Mouse (Mus musculus) olfactory bulb, adult 2 months (tissue): ENCODE measurements at regions not wholly inside any gene's neighbourhood (a gene's known extent, or its start where the extent isn't known, plus 50 kb on each side); places are given as distances from the start of the nearest gene placed in this dataset.

ENCODE experiments used
- CTCF ChIP-seq: fragments of 200-500 bp; IDR thresholded peaks from 2 replicates; pipeline ENCODE4 v1.5.1; 2012; ENCODE audit warnings: low read depth, mild to moderate bottlenecking, low read length, moderate library complexity; ENCODE audit not compliant: insufficient read depth
- POLR2A ChIP-seq: fragments of 200-500 bp; IDR thresholded peaks from 2 replicates; pipeline ENCODE4 v1.6.1; 2012; ENCODE audit warnings: mild to moderate bottlenecking, low read depth, low read length, moderate library complexity; ENCODE audit not compliant: insufficient read depth

DNA sequence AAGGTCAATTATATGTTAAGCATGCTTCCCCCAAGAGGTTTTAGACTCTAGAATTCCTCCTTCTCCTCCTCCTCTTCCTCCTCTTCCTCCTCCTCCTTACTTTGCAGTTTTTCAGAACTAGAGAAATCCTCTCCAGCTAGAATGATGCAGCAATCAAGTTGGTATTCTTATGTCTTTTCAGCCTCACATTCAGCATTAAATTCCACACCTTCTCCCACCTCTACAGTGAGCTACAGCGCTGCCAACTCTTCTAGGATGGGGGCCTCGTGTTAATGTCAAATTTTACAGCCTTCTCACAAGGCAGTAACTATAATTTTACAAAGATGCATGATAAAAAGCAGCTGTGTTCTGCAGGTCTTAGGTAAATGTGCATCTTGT, 114.3 kb upstream of the Tmem260 start:
- TF ChIP-seq CTCF (no peak), POLR2A (no peak)
